Mouse (Mus musculus) megakaryocyte, embryonic 14.5 days (primary cell): ENCODE results near the gene Ctsf.

Experiments
- FLI1 ChIP-seq: IDR thresholded peaks from 2 replicates; pipeline ENCODE4 v1.6.1; 2012; ENCODE audit warnings: low read length, inconsistent platforms, mixed read lengths
- GATA1 ChIP-seq: IDR thresholded peaks from 3 replicates; pipeline ENCODE4 v1.6.1; 2012; ENCODE audit warnings: mixed read lengths, low read length, inconsistent platforms, borderline replicate concordance

GRCm38 (mm10) chr19:4879324-4879703 is 24.4 kb downstream of the Ctsf start:
- TF ChIP-seq GATA1: no peak
- TF ChIP-seq FLI1: no peak
